In the genomic region with DNA sequence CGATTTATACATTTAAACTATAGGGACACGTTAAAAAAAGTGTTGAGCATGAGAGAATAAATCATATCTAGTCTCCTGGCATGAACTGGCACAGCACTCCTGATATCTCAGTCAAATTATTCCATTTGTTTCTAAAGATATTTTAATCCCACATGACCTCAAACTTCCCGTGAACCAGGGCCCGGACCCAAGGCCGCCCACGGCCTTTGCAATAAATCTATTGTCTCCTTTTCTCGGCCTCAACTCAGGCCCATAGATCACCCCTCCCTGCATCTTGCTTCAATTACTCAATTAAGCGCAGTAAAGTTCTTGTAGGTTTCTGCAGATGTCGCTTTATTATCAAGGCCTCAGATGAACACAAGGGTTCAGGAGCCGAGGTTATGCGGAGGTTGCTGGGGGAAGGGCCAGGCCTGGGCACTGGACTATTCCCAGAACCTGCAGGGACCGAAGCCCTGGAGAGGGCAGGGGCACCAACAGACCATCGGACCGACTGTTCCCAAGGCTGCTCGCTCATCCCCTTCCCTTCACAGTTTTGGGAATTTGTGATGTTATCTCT, we compare ENCODE assay signal across 23 mouse cellular contexts.
DNase-seq lines count a peak whose midpoint lies in the region; ATAC-seq lines count a peak whose summit lies in the region.
"Had no signal": no experiment of that assay in that cellular context is flagged by ENCODE, and none has a peak within 500 bp of the region (broad histone marks: within the 10 kb centered on the region; RNA-seq: fewer than 3 reads in every experiment).

No protein-coding gene starts in this region.

- no peaks in the 10 kb centered on the region for H3K36me3 ChIP-seq in embryonic facial prominence, embryonic 11.5 days (replicated peaks; ENCODE audit: control insufficient read depth, insufficient read depth, low read depth, low read length)
- H3K36me3 ChIP-seq: embryonic facial prominence, embryonic 12.5 days; forebrain, embryonic 15.5 days; heart, embryonic 12.5 days; hindbrain, embryonic 12.5 days; neural tube, embryonic 12.5 days had no signal

- no peak for ATAC-seq in embryonic facial prominence, embryonic 11.5 days (replicated peaks; ENCODE audit: insufficient number of reproducible peaks, low FRiP score, low TSS enrichment, low read depth)
- ATAC-seq: forebrain, embryonic 15.5 days; inflammation-experienced regulatory T-cells, adult 6 months; liver, postnatal 0 days had no signal

- DNase-seq in heart, adult 11 months, result peak; percentile 79
- DNase-seq in heart, adult 8-10 months (ENCODE audit: low spot score), result no peak
- DNase-seq in adrenal gland, postnatal 25 days, result peak; percentile 21
- DNase-seq in embryonic facial prominence, embryonic 11.5 days (ENCODE audit: low spot score), result peak; percentile 48
- DNase-seq in yolk sac, embryonic 10.5 days (ENCODE audit: low spot score), result peak; percentile 4
- no peak for DNase-seq in spleen, adult 18-20 months
- no peak for DNase-seq in lung, postnatal 25 days (ENCODE audit: low spot score)
- DNase-seq: cerebellum, adult 11-12 months; cerebellum, postnatal 14 days; heart, postnatal 14 days; kidney, adult 9 months; liver, postnatal 0 days; lung, postnatal 14 days; right cerebral cortex, adult 18-20 months; thymus, postnatal 14 days had no signal

- H3K4me1 ChIP-seq in embryonic facial prominence, embryonic 11.5 days (ENCODE audit: control insufficient read depth, insufficient read depth, low read length), result no peaks in the 10 kb centered on the region
- H3K4me1 ChIP-seq: embryonic facial prominence, embryonic 12.5 days; forebrain, embryonic 15.5 days; heart, embryonic 12.5 days; hindbrain, embryonic 12.5 days had no signal

- no peak overlapping the region for H3K4me2 ChIP-seq in embryonic facial prominence, embryonic 11.5 days (ENCODE audit: low read depth, low read length)
- H3K4me2 ChIP-seq: embryonic facial prominence, embryonic 12.5 days; forebrain, embryonic 15.5 days; heart, embryonic 12.5 days; hindbrain, embryonic 12.5 days; neural tube, embryonic 12.5 days had no signal

- no peak overlapping the region for H3K9ac ChIP-seq in embryonic facial prominence, embryonic 11.5 days (replicated peaks; ENCODE audit: low read length)
- H3K9ac ChIP-seq: embryonic facial prominence, embryonic 12.5 days; forebrain, embryonic 15.5 days; heart, embryonic 12.5 days; hindbrain, embryonic 12.5 days; liver, postnatal 0 days; neural tube, embryonic 12.5 days had no signal

- 49% methylated on average over 15 of the region's 15 CpGs for WGBS in embryonic facial prominence, embryonic 11.5 days

- H3K4me3 ChIP-seq in embryonic facial prominence, embryonic 11.5 days (ENCODE audit: low read depth, low read length), result no peak overlapping the region
- H3K4me3 ChIP-seq: embryonic facial prominence, embryonic 12.5 days; erythroblast, embryonic 14.5 days; forebrain, embryonic 15.5 days; heart, embryonic 12.5 days; hindbrain, embryonic 12.5 days; neural tube, embryonic 12.5 days had no signal

- H3K27ac ChIP-seq in embryonic facial prominence, embryonic 11.5 days (replicated peaks; ENCODE audit: low read depth, low read length), result no peak overlapping the region
- H3K27ac ChIP-seq: embryonic facial prominence, embryonic 12.5 days; forebrain, embryonic 15.5 days; hindbrain, embryonic 12.5 days; neural tube, embryonic 12.5 days had no signal

- no peaks in the 10 kb centered on the region for H3K9me3 ChIP-seq in embryonic facial prominence, embryonic 11.5 days (replicated peaks; ENCODE audit: control insufficient read depth, low read length)
- H3K9me3 ChIP-seq: embryonic facial prominence, embryonic 12.5 days; forebrain, embryonic 15.5 days; heart, embryonic 12.5 days; hindbrain, embryonic 12.5 days; neural tube, embryonic 12.5 days had no signal

- H3K27me3 ChIP-seq in embryonic facial prominence, embryonic 11.5 days (ENCODE audit: control insufficient read depth, insufficient read depth, low read length), result no peaks in the 10 kb centered on the region
- H3K27me3 ChIP-seq: CH12.LX; embryonic facial prominence, embryonic 12.5 days; forebrain, embryonic 15.5 days; hindbrain, embryonic 12.5 days; neural tube, embryonic 12.5 days had no signal

Comparison
In these comparisons a context has a peak if more than half of its experiments do, and no peak if none do; other contexts are left out.
1. DNase-seq: peak in heart, adult 11 months (single experiment), adrenal gland, postnatal 25 days (single experiment), embryonic facial prominence, embryonic 11.5 days (single experiment) and yolk sac, embryonic 10.5 days (single experiment); none in heart, adult 8-10 months (single experiment), spleen, adult 18-20 months (0 of 2) and lung, postnatal 25 days (single experiment).